Mouse (Mus musculus) limb, embryonic 15.5 days (tissue): ENCODE results near the gene Wdr89. TPM values are rescaled to one million over a fixed set of nuclear protein-coding genes. Genes with fewer than 3 reads are reported as not detected.

Source experiments
- ATAC-seq: fragments of 200-750 bp; cut with Nextera tagmentation; 2 replicates; pipeline ENCODE4 v1.8.0; 2017; ENCODE audit warnings: low read depth, moderate TSS enrichment; ENCODE audit not compliant: insufficient number of reproducible peaks, low FRiP score, low TSS enrichment
- H3K27ac ChIP-seq: fragments of 300-500 bp; sonication (generic); 2 replicates; pipeline ENCODE4 v1.5.1; 2015; ENCODE audit warnings: moderate library complexity, mild to moderate bottlenecking, inconsistent platforms
- H3K27me3 ChIP-seq: fragments of 300-500 bp; sonication (generic); 2 replicates; pipeline ENCODE4 v1.6.1; 2015; ENCODE audit warnings: inconsistent platforms
- H3K36me3 ChIP-seq: fragments of 300-500 bp; sonication (generic); 2 replicates; pipeline ENCODE4 v1.6.1; 2015; ENCODE audit warnings: inconsistent platforms
- H3K4me1 ChIP-seq: fragments of 300-500 bp; sonication (generic); 2 replicates; pipeline ENCODE4 v1.6.1; 2015; ENCODE audit warnings: inconsistent platforms
- H3K4me2 ChIP-seq: fragments of 300-500 bp; sonication (generic); 2 replicates; pipeline ENCODE4 v1.6.1; 2015; ENCODE audit warnings: mild to moderate bottlenecking, inconsistent platforms
- H3K4me3 ChIP-seq: fragments of 300-500 bp; sonication (generic); 2 replicates; pipeline ENCODE4 v1.5.1; 2015; ENCODE audit warnings: mild to moderate bottlenecking, inconsistent platforms
- H3K9ac ChIP-seq: fragments of 300-500 bp; sonication (generic); 2 replicates; pipeline ENCODE4 v1.6.1; 2015; ENCODE audit warnings: inconsistent platforms
- H3K9me3 ChIP-seq: fragments of 300-500 bp; sonication (generic); 2 replicates; pipeline ENCODE4 v1.6.1; 2016; ENCODE audit warnings: inconsistent platforms
- WGBS: fragments of 180-500 bp; shearing (Covaris S2); methylation state at CpG from one replicate; pipeline ENCODE4 v1.1.7; 2015; 5-methylcytosine and 5-hydroxymethylcytosine counted together
- polyA plus RNA-seq: library from polyadenylated mRNA; unstranded; fragments of >200 nt; fragmentation: Nextera tagmentation; extraction: Ambion mirVana; gene quantifications from 2 replicates; pipeline ENCODE4 v1.2.1, GENCODE M21; 2015

The Wdr89 gene
- polyA plus RNA-seq, 1 experiment from 2014 or later, result 11.0 TPM

DNA sequence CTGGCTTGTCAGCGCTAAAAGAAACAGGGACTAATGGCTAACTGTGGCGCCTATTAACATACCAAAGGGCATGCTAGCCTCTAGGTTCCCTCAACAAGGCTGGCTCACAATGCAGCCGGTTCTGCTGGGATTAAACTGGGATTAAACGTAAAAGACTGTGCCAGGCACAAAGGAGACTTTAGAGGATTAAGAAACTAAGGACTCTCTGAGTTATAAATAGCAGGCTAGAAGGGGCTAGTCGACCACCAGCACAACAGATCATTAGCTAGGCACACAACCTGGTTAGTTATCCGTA lies 4.9 kb downstream of the Wdr89 start:
- H3K27me3 ChIP-seq, result no peaks in the 10 kb centered on the region
- H3K9me3 ChIP-seq, result no peaks in the 10 kb centered on the region
- no peak overlapping the region for H3K9ac ChIP-seq
- no peaks in the 10 kb centered on the region for H3K36me3 ChIP-seq
- WGBS, result 24% methylated on average over 6 of the region's 6 CpGs
- H3K4me3 ChIP-seq, result no peak overlapping the region
- ATAC-seq, result no peak
- peaks cover 10% of the 10 kb centered on the region; the same call in 1 of the 2 replicates for H3K4me1 ChIP-seq
- no peak overlapping the region for H3K27ac ChIP-seq
- H3K4me2 ChIP-seq, result no peak overlapping the region

DNA sequence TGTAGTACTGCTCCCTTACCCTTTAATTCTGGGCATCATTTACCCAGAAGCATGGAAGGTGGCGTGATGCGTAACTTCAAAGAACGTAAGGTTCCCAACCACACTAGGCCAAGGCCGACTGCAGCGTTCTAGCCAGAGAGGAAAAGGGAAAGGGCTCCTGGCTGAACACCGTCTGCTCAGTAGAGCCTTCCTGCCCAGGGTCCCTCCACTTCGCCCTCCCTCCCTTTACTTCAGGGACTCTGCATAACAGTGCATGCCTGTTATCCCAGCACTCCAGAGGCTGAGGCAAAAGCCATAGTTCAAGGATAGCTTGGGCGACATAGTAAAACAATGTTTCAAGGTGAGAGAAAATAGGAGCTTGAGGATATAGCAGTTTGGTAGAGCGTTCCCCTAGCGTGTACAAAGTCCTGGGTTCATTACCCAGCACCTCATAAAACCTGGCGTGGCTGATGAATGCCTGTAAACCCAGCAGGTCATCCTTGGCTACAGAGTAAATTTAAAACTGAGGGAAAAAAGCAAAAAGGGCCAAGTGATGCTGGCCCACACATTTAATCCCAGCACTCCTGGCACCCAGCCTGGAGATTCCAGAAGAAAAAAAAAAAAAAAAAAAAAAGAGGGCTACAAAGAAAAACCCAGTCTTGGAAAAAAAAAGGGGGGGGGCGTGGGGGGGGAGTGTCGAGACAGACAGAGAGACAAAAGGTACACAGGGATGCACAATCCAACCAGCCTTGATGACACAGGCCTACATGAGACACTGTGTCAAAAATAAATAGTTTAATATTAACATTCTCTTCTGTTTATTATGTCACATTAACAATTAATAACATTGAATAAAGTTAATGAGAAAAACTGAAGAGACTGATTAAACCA lies 5.5 kb downstream of the Wdr89 start:
- H3K4me2 ChIP-seq, result no peak overlapping the region
- no peaks in the 10 kb centered on the region for H3K9me3 ChIP-seq
- no peaks in the 10 kb centered on the region for H3K27me3 ChIP-seq
- WGBS, result 27% methylated on average over 13 of the region's 13 CpGs
- no peaks in the 10 kb centered on the region for H3K36me3 ChIP-seq
- no peak overlapping the region for H3K9ac ChIP-seq
- no peak overlapping the region for H3K4me3 ChIP-seq
- H3K4me1 ChIP-seq, result peaks cover 8% of the 10 kb centered on the region; the same call in 1 of the 2 replicates
- peak overlapping the region; percentile 54; the same call in 1 of the 2 replicates for H3K27ac ChIP-seq
- no peak for ATAC-seq

DNA sequence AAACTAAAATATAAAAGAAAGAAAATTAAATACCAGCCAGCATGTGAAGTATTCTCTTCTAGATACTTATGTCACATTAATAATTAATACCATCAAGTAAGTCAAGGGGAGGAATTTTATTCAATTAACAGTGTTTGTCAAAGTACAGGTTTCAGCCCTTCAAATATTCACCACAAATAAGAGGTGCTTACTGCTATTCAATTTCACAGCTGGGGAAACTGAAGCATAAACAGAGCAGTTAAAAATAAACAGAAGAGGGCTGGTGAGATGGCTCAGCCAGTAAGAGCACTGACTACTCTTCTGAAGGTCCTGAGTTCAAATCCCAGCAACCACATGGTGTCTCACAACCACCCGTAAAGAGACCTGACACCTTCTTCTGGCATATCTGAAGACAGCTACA lies 7.0 kb downstream of the Wdr89 start:
- Histone ChIP-seq H3K27me3 (no peaks in the 10 kb centered on the region), H3K4me1 (peaks cover 5% of the 10 kb centered on the region; the same call in 1 of the 2 replicates), H3K36me3 (no peaks in the 10 kb centered on the region), H3K27ac (no peak overlapping the region), H3K4me3 (no peak overlapping the region), H3K9ac (no peak overlapping the region), H3K4me2 (no peak overlapping the region), H3K9me3 (no peaks in the 10 kb centered on the region)
- no peak for ATAC-seq
- 93% methylated on average over 1 of the region's 1 CpGs for WGBS

DNA sequence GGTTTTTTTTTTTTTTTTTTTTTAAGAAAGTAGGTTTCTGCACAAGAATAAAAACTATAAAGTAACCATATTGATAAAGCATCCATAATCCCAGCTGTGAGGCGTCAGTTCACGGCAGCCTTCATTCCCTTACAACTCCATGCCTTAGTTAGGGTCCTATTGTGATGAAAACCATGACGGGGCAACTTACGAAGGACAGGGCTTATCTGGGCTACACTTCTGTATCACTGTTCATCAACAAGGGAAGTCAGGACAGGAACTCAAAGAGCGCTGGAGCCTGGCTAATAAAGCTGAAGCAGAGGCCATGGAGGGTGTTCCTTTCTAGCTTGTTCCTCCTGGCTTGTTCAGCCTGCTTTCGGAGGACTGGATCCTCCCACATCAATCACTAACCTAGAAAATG lies 10.9 kb downstream of the Wdr89 start:
- no peak for ATAC-seq

DNA sequence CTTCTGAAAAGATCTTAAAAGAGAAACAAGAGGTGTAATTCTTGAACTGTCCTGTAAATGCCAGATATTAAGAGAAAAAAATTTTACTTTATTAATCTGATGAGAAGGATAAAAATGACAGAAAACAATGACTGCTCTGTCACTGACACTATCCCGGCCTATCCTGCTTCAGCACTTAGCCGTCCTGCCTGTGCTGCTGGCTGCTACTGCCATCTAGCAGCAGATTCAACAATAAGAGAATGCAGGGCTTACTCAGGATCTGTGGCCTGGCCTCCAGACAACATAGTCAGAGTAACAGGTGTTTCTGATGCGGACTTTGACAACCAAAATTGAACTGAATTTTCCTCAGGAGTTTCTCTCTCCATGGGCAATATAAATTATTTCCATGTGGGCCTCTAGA lies 12.8 kb downstream of the Wdr89 start:
- no peak for ATAC-seq
- 27% methylated on average over 3 of the region's 3 CpGs for WGBS
- Histone ChIP-seq H3K4me2 (no peak overlapping the region), H3K4me1 (no peaks in the 10 kb centered on the region), H3K4me3 (no peak overlapping the region), H3K27ac (no peak overlapping the region), H3K36me3 (no peaks in the 10 kb centered on the region), H3K9me3 (no peaks in the 10 kb centered on the region), H3K9ac (no peak overlapping the region), H3K27me3 (no peaks in the 10 kb centered on the region)

More for the DNA sequence above, 10.9 kb downstream of the Wdr89 start:
- Histone ChIP-seq H3K9ac (no peak overlapping the region), H3K27me3 (no peaks in the 10 kb centered on the region), H3K9me3 (no peaks in the 10 kb centered on the region), H3K4me3 (no peak overlapping the region), H3K4me1 (no peaks in the 10 kb centered on the region), H3K4me2 (no peak overlapping the region), H3K36me3 (no peaks in the 10 kb centered on the region), H3K27ac (no peak overlapping the region)
- WGBS, result 75% methylated on average over 6 of the region's 6 CpGs

DNA sequence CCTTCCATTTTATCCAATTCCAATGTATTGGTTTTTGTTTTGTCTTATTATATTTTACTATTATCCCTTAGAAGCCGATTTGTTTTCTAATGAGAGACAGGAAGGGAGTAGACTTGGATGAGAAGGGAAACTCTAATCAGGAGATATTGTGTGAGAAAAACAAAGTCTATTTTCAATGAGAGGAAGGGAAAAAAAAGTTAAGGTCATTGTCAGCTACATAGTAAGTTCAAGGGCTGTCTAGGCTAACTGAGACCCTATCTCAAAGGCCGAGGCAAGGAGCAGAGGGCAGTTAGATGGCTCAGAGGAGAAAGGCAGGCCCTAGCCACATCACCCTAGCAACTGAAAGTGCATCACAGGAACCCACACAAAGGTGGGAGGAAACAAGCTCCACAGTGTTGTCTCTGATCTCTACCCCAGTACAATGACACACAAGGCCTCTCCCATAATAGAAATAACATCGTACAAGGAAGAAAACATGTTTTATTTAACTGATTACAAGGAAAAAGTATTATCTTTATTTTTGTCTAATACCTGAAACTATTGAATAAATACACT lies 15.0 kb downstream of the Wdr89 start:
- Histone ChIP-seq H3K27me3 (no peaks in the 10 kb centered on the region), H3K9ac (no peak overlapping the region), H3K27ac (no peak overlapping the region), H3K9me3 (no peaks in the 10 kb centered on the region), H3K4me1 (no peaks in the 10 kb centered on the region), H3K4me2 (no peak overlapping the region), H3K36me3 (no peaks in the 10 kb centered on the region), H3K4me3 (no peak overlapping the region)
- 84% methylated on average over 3 of the region's 3 CpGs for WGBS
- no peak for ATAC-seq

DNA sequence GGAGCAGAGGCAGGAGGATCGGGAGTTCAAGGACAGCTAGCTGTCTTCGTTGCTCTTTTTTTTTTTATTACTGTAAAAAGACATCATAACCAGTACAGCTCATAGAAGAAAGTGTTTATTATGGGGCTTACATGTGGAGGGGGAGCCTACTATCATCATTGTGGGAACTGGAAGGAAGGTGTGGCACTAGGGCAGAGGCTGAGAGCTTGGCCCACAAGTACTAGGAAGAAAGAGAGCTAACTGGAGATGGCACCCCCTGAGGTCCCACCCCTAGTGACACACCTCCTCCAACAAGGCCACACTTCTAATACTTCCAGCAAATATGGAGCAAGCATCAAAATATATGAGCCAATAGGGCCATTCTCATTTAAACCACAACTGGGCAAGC lies 19.6 kb downstream of the Wdr89 start:
- no peaks in the 10 kb centered on the region for H3K4me1 ChIP-seq
- H3K9me3 ChIP-seq, result no peaks in the 10 kb centered on the region
- no peaks in the 10 kb centered on the region for H3K36me3 ChIP-seq
- H3K9ac ChIP-seq, result no peak overlapping the region
- ATAC-seq, result no peak
- H3K4me3 ChIP-seq, result no peak overlapping the region
- no peaks in the 10 kb centered on the region for H3K27me3 ChIP-seq
- H3K4me2 ChIP-seq, result no peak overlapping the region
- WGBS, result 82% methylated on average over 2 of the region's 2 CpGs
- H3K27ac ChIP-seq, result no peak overlapping the region

DNA sequence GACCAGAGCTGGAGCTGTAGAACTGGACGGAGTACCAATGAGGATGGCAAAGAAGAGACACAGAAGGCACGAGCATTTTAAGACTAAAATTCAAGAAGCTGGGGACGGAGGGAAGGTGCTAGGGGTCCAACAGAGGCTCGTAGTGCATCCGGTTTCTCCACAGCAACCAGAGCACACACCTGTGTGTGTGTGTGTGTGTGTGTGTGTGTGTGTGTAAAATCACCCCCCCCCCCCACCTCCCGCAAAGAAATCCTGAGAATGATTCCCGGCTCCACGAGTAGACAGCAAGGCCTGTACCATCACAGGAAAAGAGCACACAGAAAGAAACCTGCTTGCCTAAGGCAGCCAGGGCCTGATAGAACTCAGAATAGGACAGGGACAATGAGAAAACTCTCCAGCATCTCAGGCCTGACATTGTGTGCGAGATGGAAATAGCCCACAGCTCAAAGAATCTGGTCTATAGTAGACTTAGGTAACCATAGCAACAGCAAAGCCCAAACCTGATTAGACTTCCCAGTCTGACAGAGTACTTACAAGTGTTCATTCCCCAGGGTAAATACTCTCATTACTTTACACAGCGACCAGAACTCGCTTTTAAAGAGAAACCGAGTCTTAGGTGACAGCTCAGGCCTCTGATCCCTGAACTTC lies 20.2 kb downstream of the Wdr89 start:
- H3K27ac ChIP-seq, result no peak overlapping the region
- peaks cover under 1% of the 10 kb centered on the region; the same call in 1 of the 2 replicates for H3K4me1 ChIP-seq
- H3K4me3 ChIP-seq, result no peak overlapping the region
- H3K27me3 ChIP-seq, result no peaks in the 10 kb centered on the region
- no peaks in the 10 kb centered on the region for H3K36me3 ChIP-seq
- H3K9me3 ChIP-seq, result no peaks in the 10 kb centered on the region
- H3K9ac ChIP-seq, result no peak overlapping the region
- no peak overlapping the region for H3K4me2 ChIP-seq
- no peak for ATAC-seq
- 76% methylated on average over 12 of the region's 12 CpGs for WGBS

DNA sequence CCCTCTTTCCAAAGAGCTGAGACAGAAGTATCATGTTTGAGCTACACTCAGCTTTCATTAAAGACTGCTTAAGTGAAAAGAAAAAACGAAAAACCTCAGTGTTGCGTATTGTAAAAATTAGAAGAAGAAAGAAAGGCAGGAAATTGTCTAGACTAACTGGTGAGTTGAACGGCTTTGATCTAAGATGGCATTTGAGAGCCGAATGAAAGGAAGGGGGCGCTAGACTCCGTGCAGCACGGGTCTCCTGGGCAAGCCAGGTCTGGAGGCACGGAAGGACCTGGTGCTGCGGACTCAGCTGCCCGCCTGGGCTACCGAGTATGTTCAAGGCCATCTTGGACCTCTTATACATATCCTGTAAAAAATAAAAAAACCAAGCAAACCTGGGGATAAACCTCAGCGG lies 21.1 kb downstream of the Wdr89 start:
- H3K27me3 ChIP-seq, result no peaks in the 10 kb centered on the region
- no peak overlapping the region for H3K4me3 ChIP-seq
- H3K4me2 ChIP-seq, result no peak overlapping the region
- no peak overlapping the region for H3K9ac ChIP-seq
- H3K27ac ChIP-seq, result no peak overlapping the region
- peaks cover 4% of the 10 kb centered on the region; the same call in 1 of the 2 replicates for H3K4me1 ChIP-seq
- 43% methylated on average over 12 of the region's 12 CpGs for WGBS
- H3K36me3 ChIP-seq, result no peaks in the 10 kb centered on the region
- ATAC-seq, result no peak
- no peaks in the 10 kb centered on the region for H3K9me3 ChIP-seq

DNA sequence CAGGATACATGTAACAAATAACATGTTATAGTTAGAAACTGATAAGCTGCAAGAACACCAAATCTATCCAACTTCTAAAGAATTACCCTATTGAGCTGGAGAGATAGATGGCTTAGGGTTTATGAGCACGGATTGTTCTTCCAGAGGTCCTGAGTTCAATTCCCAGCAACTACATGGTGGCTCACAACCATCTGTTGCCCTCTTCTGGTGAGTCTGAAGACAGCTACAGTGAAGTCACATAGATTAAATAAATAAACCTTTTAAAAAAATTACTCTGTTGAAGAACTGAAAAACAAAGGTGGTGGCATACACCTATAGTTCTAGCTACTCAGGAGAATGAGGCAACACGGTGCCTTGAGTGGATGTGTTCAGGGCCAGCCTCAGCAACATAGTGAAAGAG lies 21.7 kb downstream of the Wdr89 start:
- Histone ChIP-seq H3K36me3 (no peaks in the 10 kb centered on the region), H3K27ac (no peak overlapping the region), H3K9ac (no peak overlapping the region), H3K4me3 (no peak overlapping the region), H3K27me3 (no peaks in the 10 kb centered on the region), H3K9me3 (no peaks in the 10 kb centered on the region), H3K4me2 (no peak overlapping the region), H3K4me1 (peaks cover 4% of the 10 kb centered on the region; the same call in 1 of the 2 replicates)
- no peak for ATAC-seq
- WGBS, result 80% methylated on average over 2 of the region's 2 CpGs

DNA sequence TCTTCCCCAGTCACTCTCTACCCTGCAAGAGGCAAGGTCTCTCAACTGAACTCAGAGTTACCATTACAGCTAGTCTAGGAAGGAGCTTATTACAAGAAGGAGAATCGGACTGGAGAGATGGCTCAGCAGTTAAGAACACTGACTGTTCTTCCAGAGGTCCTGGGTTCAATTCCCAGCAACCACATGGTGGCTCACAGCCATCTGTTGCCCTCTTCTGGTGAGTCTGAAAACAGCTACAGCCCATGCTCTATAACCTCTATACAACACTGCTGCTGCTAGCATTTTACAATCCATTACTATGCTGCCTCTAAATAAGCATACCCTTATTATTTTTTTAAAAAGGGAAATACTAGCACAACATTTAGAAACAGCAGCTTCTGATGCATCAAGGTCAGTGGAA lies 23.6 kb downstream of the Wdr89 start:
- Histone ChIP-seq H3K27ac (no peak overlapping the region), H3K36me3 (no peaks in the 10 kb centered on the region), H3K4me1 (peaks cover 4% of the 10 kb centered on the region; the same call in 1 of the 2 replicates), H3K4me3 (no peak overlapping the region), H3K9ac (no peak overlapping the region), H3K27me3 (no peaks in the 10 kb centered on the region), H3K9me3 (no peaks in the 10 kb centered on the region), H3K4me2 (no peak overlapping the region)
- WGBS, result 93% methylated on average over 1 of the region's 1 CpGs
- ATAC-seq, result no peak

DNA sequence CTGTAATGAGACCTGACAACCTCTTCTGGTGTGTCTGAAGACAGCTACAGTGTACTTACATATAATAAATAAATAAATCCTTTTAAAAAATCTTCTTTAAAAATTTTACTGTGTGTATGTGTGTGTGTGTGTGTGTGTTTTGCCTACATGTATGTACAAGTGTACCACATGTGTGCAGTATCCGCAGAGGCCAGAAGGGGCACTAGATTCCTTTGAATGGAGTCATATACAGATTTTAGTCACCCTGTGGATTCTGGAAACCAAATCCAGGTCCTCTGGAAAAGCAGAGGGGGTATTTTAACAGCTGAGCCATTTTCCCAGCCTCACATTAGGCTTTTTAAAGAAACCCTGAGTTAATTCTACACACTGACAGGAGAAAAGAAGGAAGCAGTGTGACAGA lies 27.6 kb downstream of the Wdr89 start:
- WGBS, result 93% methylated on average over 1 of the region's 1 CpGs

More for the DNA sequence above, 27.6 kb downstream of the Wdr89 start:
- Histone ChIP-seq H3K4me2 (no peak overlapping the region), H3K27ac (no peak overlapping the region), H3K9me3 (no peaks in the 10 kb centered on the region), H3K36me3 (no peaks in the 10 kb centered on the region), H3K27me3 (no peaks in the 10 kb centered on the region), H3K9ac (no peak overlapping the region), H3K4me3 (no peak overlapping the region), H3K4me1 (peaks cover 4% of the 10 kb centered on the region; the same call in 1 of the 2 replicates)
- no peak for ATAC-seq
